In genomic region chr6:23809344-23809743, GRCm38 (mm10) we compare ENCODE assay signal across 26 mouse cellular contexts. TPM values are rescaled to one million over a fixed set of nuclear protein-coding genes. Genes with fewer than 3 reads are reported as not detected.
DNase-seq lines count a peak whose midpoint lies in the region; ATAC-seq and TF ChIP-seq lines count a peak whose summit lies in the region.
"Had no signal": no experiment of that assay in that cellular context is flagged by ENCODE, and none has a peak within 500 bp of the region (broad histone marks: within the 10 kb centered on the region; RNA-seq: fewer than 3 reads in every experiment).

No protein-coding gene starts in this region.

- H3K4me3 ChIP-seq in forebrain, embryonic 14.5 days (ENCODE audit: low read depth, low read length), result no peak overlapping the region
- no peak overlapping the region for H3K4me3 ChIP-seq in forebrain, embryonic 16.5 days (replicated peaks; ENCODE audit: low read length)
- H3K4me3 ChIP-seq: embryonic facial prominence, embryonic 10.5 days; embryonic facial prominence, embryonic 15.5 days; hindbrain, embryonic 10.5 days; myocyte had no signal

- no peak for TF ChIP-seq CTCF in brain, embryonic 14.5 days (IDR thresholded peaks at IDR 0.05; ENCODE audit: borderline replicate concordance, extremely low read depth, insufficient read depth, insufficient read length)

- 59% methylated on average over 6 of the region's 6 CpGs for WGBS in forebrain, embryonic 14.5 days
- 57% methylated on average over 6 of the region's 6 CpGs for WGBS in forebrain, embryonic 16.5 days

- no peaks in the 10 kb centered on the region for H3K27me3 ChIP-seq in forebrain, embryonic 14.5 days (replicated peaks; ENCODE audit: control insufficient read depth, insufficient read depth, low read length)
- no peaks in the 10 kb centered on the region for H3K27me3 ChIP-seq in forebrain, embryonic 16.5 days (replicated peaks; ENCODE audit: control insufficient read depth, insufficient read depth, low read length)
- H3K27me3 ChIP-seq: embryonic facial prominence, embryonic 15.5 days had no signal

- H3K9me3 ChIP-seq in forebrain, embryonic 14.5 days (replicated peaks; ENCODE audit: control insufficient read depth, low read length), result no peaks in the 10 kb centered on the region
- no peaks in the 10 kb centered on the region for H3K9me3 ChIP-seq in forebrain, embryonic 16.5 days (ENCODE audit: control insufficient read depth, low read length)
- H3K9me3 ChIP-seq: embryonic facial prominence, embryonic 10.5 days; embryonic facial prominence, embryonic 15.5 days; hindbrain, embryonic 10.5 days had no signal

- TF ChIP-seq POLR2A in brain, embryonic 14.5 days (IDR thresholded peaks at IDR 0.05; ENCODE audit: borderline replicate concordance, extremely low read depth, insufficient read depth, insufficient read length, poor library complexity, severe bottlenecking), result no peak

- H3K4me2 ChIP-seq in forebrain, embryonic 14.5 days (ENCODE audit: low read length), result no peak overlapping the region
- no peak overlapping the region for H3K4me2 ChIP-seq in forebrain, embryonic 16.5 days (ENCODE audit: low read length)
- H3K4me2 ChIP-seq: embryonic facial prominence, embryonic 15.5 days had no signal

- peak; percentile 36 for DNase-seq in forebrain, embryonic 14.5 days (ENCODE audit: low spot score)
- DNase-seq in layer of hippocampus, adult 9-11 months, result peak; percentile 19
- DNase-seq in layer of hippocampus, adult 11-12 months (ENCODE audit: low spot score), result no peak
- peak; percentile 49 for DNase-seq in brain, embryonic 14.5 days (ENCODE audit: low read depth)
- peak; percentile 9 for DNase-seq in retina, embryonic 14.5 days (ENCODE audit: low spot score)
- DNase-seq: adrenal gland, postnatal 25 days; B cell, adult 2 months; gastrocnemius, postnatal 14 days; heart, postnatal 14 days; kidney, adult 2 months; kidney, postnatal 4 days; liver; lung, adult 2 months; midbrain, embryonic 14.5 days; right cerebral cortex, postnatal 4 days; thymus, adult 18-20 months; thymus, postnatal 25 days had no signal

- H3K36me3 ChIP-seq in forebrain, embryonic 14.5 days (ENCODE audit: control insufficient read depth, insufficient read depth, low read length), result no peaks in the 10 kb centered on the region
- H3K36me3 ChIP-seq in forebrain, embryonic 16.5 days (ENCODE audit: control insufficient read depth, insufficient read depth), result no peaks in the 10 kb centered on the region
- H3K36me3 ChIP-seq: embryonic facial prominence, embryonic 10.5 days; embryonic facial prominence, embryonic 15.5 days; hindbrain, embryonic 10.5 days had no signal

- no peak overlapping the region for H3K9ac ChIP-seq in forebrain, embryonic 14.5 days (ENCODE audit: low read length)
- no peak overlapping the region for H3K9ac ChIP-seq in forebrain, embryonic 16.5 days (replicated peaks; ENCODE audit: low read depth, low read length)
- H3K9ac ChIP-seq: embryonic facial prominence, embryonic 15.5 days; liver, embryonic 14.5 days had no signal

- no peaks in the 10 kb centered on the region for H3K4me1 ChIP-seq in forebrain, embryonic 14.5 days (ENCODE audit: control insufficient read depth, insufficient read depth, low read length)
- no peaks in the 10 kb centered on the region for H3K4me1 ChIP-seq in forebrain, embryonic 16.5 days (replicated peaks; ENCODE audit: control insufficient read depth, insufficient read depth, low read length)
- H3K4me1 ChIP-seq: embryonic facial prominence, embryonic 10.5 days; embryonic facial prominence, embryonic 15.5 days had no signal

- no peak overlapping the region for H3K27ac ChIP-seq in forebrain, embryonic 14.5 days (ENCODE audit: low read depth, low read length)
- no peak overlapping the region for H3K27ac ChIP-seq in forebrain, embryonic 16.5 days (ENCODE audit: low read length)
- H3K27ac ChIP-seq: embryonic facial prominence, embryonic 10.5 days; embryonic facial prominence, embryonic 15.5 days; hindbrain, embryonic 10.5 days; liver, embryonic 14.5 days; macrophage; stomach, postnatal 0 days had no signal

- no peak for ATAC-seq in forebrain, embryonic 14.5 days
- ATAC-seq in forebrain, embryonic 16.5 days, result no peak
- no peak for ATAC-seq in erythroblast, adult 5-6 weeks (replicated peaks; ENCODE audit: low FRiP score, poor library complexity, severe bottlenecking)

RNA-seq across cellular contexts. Expression of gene Cadps2, which starts 29.9 kb away (rescaled TPM):
- 4.3 and 5.1 TPM in 2 replicates for polyA plus RNA-seq in forebrain, embryonic 14.5 days (2014; fragmentation: Nextera tagmentation; extraction: Ambion mirVana)
- 3.8 and 5.2 TPM in 2 replicates for polyA plus RNA-seq in forebrain, embryonic 16.5 days (2015; fragmentation: Nextera tagmentation; extraction: Ambion mirVana)
- 5.3 and 7.7 TPM in 2 replicates for polyA plus RNA-seq in brain, embryonic 14.5 days (2012; rRNA removed)
- total RNA-seq in erythroblast, adult 5-6 weeks (2015; ENCODE audit: low replicate concordance), result not detected in 2 replicates
- total RNA-seq in erythroblast, adult 5-6 weeks (2017; ENCODE audit: low replicate concordance), result 0.70 TPM in 1 of 2 replicates, not detected in the other
- polyA plus RNA-seq: macrophage had no signal
